Mouse (Mus musculus): ENCODE data around the gene Klhl9. TPM values are rescaled to one million over a fixed set of nuclear protein-coding genes. Genes with fewer than 3 reads are reported as not detected.

The Klhl9 gene
- polyA plus RNA-seq, 1 experiment from 2014 or later, result 112 TPM

GRCm38 (mm10) chr4:88681353-88681752 is 40.9 kb downstream of the Klhl9 start:
- Histone ChIP-seq H3K9me3 (replicated peaks) (no peaks in the 10 kb centered on the region), H3K4me1 (replicated peaks) (no peaks in the 10 kb centered on the region), H3K4me3 (no peak overlapping the region), H3K27me3 (replicated peaks) (no peaks in the 10 kb centered on the region), H3K9ac (no peak overlapping the region), H3K36me3 (no peaks in the 10 kb centered on the region), H3K27ac (ENCODE audit: poor library complexity, severe bottlenecking) (no peak overlapping the region), H3K4me2 (no peak overlapping the region)
- ATAC-seq (ENCODE audit: insufficient number of reproducible peaks, low FRiP score), result no peak
- WGBS, result 53% methylated on average over 3 of the region's 3 CpGs

DNA sequence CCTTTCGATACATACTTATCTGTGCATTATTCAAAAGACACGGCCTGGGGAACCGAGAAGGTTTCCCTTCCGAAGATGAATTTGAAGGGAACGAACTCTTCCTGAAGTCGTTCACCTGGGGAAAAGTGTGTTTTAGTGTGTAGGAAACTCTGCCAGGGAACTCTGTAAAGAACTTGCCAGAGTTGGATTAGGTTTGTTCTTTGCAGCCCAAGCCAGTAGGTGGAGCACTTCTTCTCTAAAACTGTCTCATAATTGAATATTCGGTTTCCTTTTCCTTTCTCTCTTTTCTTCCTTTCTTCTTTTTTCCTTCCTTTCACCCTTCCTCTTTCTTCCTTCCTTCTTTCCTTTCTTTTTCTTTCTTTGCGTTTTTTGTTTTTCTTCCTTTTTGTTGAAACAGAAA is 41.9 kb downstream of the Klhl9 start:
- H3K27me3 ChIP-seq (replicated peaks), result no peaks in the 10 kb centered on the region
- WGBS, result 39% methylated on average over 8 of the region's 8 CpGs
- ATAC-seq (ENCODE audit: insufficient number of reproducible peaks, low FRiP score), result no peak
- H3K4me1 ChIP-seq (replicated peaks), result no peaks in the 10 kb centered on the region
- no peaks in the 10 kb centered on the region for H3K36me3 ChIP-seq
- H3K4me3 ChIP-seq, result no peak overlapping the region
- H3K9me3 ChIP-seq (replicated peaks), result no peaks in the 10 kb centered on the region
- no peak overlapping the region for H3K27ac ChIP-seq (ENCODE audit: poor library complexity, severe bottlenecking)
- no peak overlapping the region for H3K4me2 ChIP-seq
- no peak overlapping the region for H3K9ac ChIP-seq

GRCm38 (mm10) chr4:88676824-88677223 is 45.4 kb downstream of the Klhl9 start, which contains the start of gene Ifna16:
Ifna16 (minus strand) TSS chr4:88676924.
- 71% methylated on average over 1 of the region's 1 CpGs for WGBS
- Histone ChIP-seq H3K27me3 (replicated peaks) (no peaks in the 10 kb centered on the region), H3K36me3 (no peaks in the 10 kb centered on the region), H3K9ac (no peak within 1 kb of the TSS), H3K27ac (ENCODE audit: poor library complexity, severe bottlenecking) (no peak within 1 kb of the TSS), H3K4me2 (no peak within 1 kb of the TSS), H3K4me3 (no peak within 1 kb of the TSS), H3K4me1 (replicated peaks) (no peaks in the 10 kb centered on the region), H3K9me3 (replicated peaks) (no peaks in the 10 kb centered on the region)
- no peak for ATAC-seq (ENCODE audit: insufficient number of reproducible peaks, low FRiP score)

Other genes with a start within 250 kb of the Klhl9 start
- gene Ifnb1, start 199.7 kb downstream of the Klhl9 start, polyA plus RNA-seq (2016; fragmentation: Nextera tagmentation; extraction: Ambion mirVana), result not detected in 2 replicates
- gene Ifna15, start 164.2 kb downstream of the Klhl9 start, polyA plus RNA-seq (2016; fragmentation: Nextera tagmentation; extraction: Ambion mirVana), result not detected in 2 replicates
- gene Ifna14, start 150.7 kb downstream of the Klhl9 start, polyA plus RNA-seq (2016; fragmentation: Nextera tagmentation; extraction: Ambion mirVana), result not detected in 2 replicates
- not detected in 2 replicates for gene Ifna9, start 130.1 kb downstream of the Klhl9 start, polyA plus RNA-seq (2016; fragmentation: Nextera tagmentation; extraction: Ambion mirVana)
- not detected in 2 replicates for gene Ifna12, start 119.1 kb downstream of the Klhl9 start, polyA plus RNA-seq (2016; fragmentation: Nextera tagmentation; extraction: Ambion mirVana)
- gene C87499, start 88.1 kb downstream of the Klhl9 start, polyA plus RNA-seq (2016; fragmentation: Nextera tagmentation; extraction: Ambion mirVana), result not detected in 2 replicates
- gene Ifna13, start 78.0 kb downstream of the Klhl9 start, polyA plus RNA-seq (2016; fragmentation: Nextera tagmentation; extraction: Ambion mirVana), result not detected in 2 replicates
- not detected in 2 replicates for gene Ifna16, start 45.5 kb downstream of the Klhl9 start, polyA plus RNA-seq (2016; fragmentation: Nextera tagmentation; extraction: Ambion mirVana)
- not detected in 2 replicates for gene Ifna2, start 38.6 kb downstream of the Klhl9 start, polyA plus RNA-seq (2016; fragmentation: Nextera tagmentation; extraction: Ambion mirVana)
- not detected in 2 replicates for gene Ifnab, start 31.1 kb downstream of the Klhl9 start, polyA plus RNA-seq (2016; fragmentation: Nextera tagmentation; extraction: Ambion mirVana)
- gene Gm26566, start 660 bp downstream of the Klhl9 start, polyA plus RNA-seq (2016; fragmentation: Nextera tagmentation; extraction: Ambion mirVana), result 0.83 and 1.1 TPM in 2 replicates
- not detected in 2 replicates for gene Gm13271, start 32.4 kb upstream of the Klhl9 start, polyA plus RNA-seq (2016; fragmentation: Nextera tagmentation; extraction: Ambion mirVana)
- gene Gm13283, start 37.7 kb upstream of the Klhl9 start, polyA plus RNA-seq (2016; fragmentation: Nextera tagmentation; extraction: Ambion mirVana), result 0.14 TPM in 1 of 2 replicates, not detected in the other
- gene Gm13290, start 51.4 kb upstream of the Klhl9 start, polyA plus RNA-seq (2016; fragmentation: Nextera tagmentation; extraction: Ambion mirVana), result 0.33 and 0.35 TPM in 2 replicates
- not detected in 2 replicates for gene Gm13289, start 54.5 kb upstream of the Klhl9 start, polyA plus RNA-seq (2016; fragmentation: Nextera tagmentation; extraction: Ambion mirVana)
- 0.24 TPM in 1 of 2 replicates, not detected in the other for gene Gm13272, start 57.4 kb upstream of the Klhl9 start, polyA plus RNA-seq (2016; fragmentation: Nextera tagmentation; extraction: Ambion mirVana)
- 0.15 and 0.33 TPM in 2 replicates for gene Ifnz, start 59.7 kb upstream of the Klhl9 start, polyA plus RNA-seq (2016; fragmentation: Nextera tagmentation; extraction: Ambion mirVana)
- gene Gm13276, start 63.2 kb upstream of the Klhl9 start, polyA plus RNA-seq (2016; fragmentation: Nextera tagmentation; extraction: Ambion mirVana), result not detected in 2 replicates
- not detected in 2 replicates for gene Gm13277, start 66.2 kb upstream of the Klhl9 start, polyA plus RNA-seq (2016; fragmentation: Nextera tagmentation; extraction: Ambion mirVana)
- not detected in 2 replicates for gene Gm13278, start 69.1 kb upstream of the Klhl9 start, polyA plus RNA-seq (2016; fragmentation: Nextera tagmentation; extraction: Ambion mirVana)
- not detected in 2 replicates for gene Gm13275, start 72.0 kb upstream of the Klhl9 start, polyA plus RNA-seq (2016; fragmentation: Nextera tagmentation; extraction: Ambion mirVana)
- gene Gm13279, start 74.9 kb upstream of the Klhl9 start, polyA plus RNA-seq (2016; fragmentation: Nextera tagmentation; extraction: Ambion mirVana), result not detected in 2 replicates
- gene Gm13285, start 77.2 kb upstream of the Klhl9 start, polyA plus RNA-seq (2016; fragmentation: Nextera tagmentation; extraction: Ambion mirVana), result 1.1 TPM in 1 of 2 replicates, not detected in the other
- gene Gm13287, start 80.8 kb upstream of the Klhl9 start, polyA plus RNA-seq (2016; fragmentation: Nextera tagmentation; extraction: Ambion mirVana), result 1.2 TPM in 1 of 2 replicates, not detected in the other
- not detected in 2 replicates for gene Gm13288, start 83.1 kb upstream of the Klhl9 start, polyA plus RNA-seq (2016; fragmentation: Nextera tagmentation; extraction: Ambion mirVana)
- not detected in 2 replicates for gene Ifna7, start 93.8 kb upstream of the Klhl9 start, polyA plus RNA-seq (2016; fragmentation: Nextera tagmentation; extraction: Ambion mirVana)
- gene Ifna11, start 97.5 kb upstream of the Klhl9 start, polyA plus RNA-seq (2016; fragmentation: Nextera tagmentation; extraction: Ambion mirVana), result not detected in 2 replicates
- gene Ifna6, start 105.0 kb upstream of the Klhl9 start, polyA plus RNA-seq (2016; fragmentation: Nextera tagmentation; extraction: Ambion mirVana), result not detected in 2 replicates
- not detected in 2 replicates for gene Ifna5, start 113.1 kb upstream of the Klhl9 start, polyA plus RNA-seq (2016; fragmentation: Nextera tagmentation; extraction: Ambion mirVana)
- not detected in 2 replicates for gene Ifna4, start 119.4 kb upstream of the Klhl9 start, polyA plus RNA-seq (2016; fragmentation: Nextera tagmentation; extraction: Ambion mirVana)
- not detected in 2 replicates for gene Ifna1, start 127.6 kb upstream of the Klhl9 start, polyA plus RNA-seq (2016; fragmentation: Nextera tagmentation; extraction: Ambion mirVana)
- gene Ifne, start 157.7 kb upstream of the Klhl9 start, polyA plus RNA-seq (2016; fragmentation: Nextera tagmentation; extraction: Ambion mirVana), result not detected in 2 replicates

Data from heart, embryonic 12.5 days (tissue).